Mouse (Mus musculus): ENCODE data around the gene Slc10a7.

DNA sequence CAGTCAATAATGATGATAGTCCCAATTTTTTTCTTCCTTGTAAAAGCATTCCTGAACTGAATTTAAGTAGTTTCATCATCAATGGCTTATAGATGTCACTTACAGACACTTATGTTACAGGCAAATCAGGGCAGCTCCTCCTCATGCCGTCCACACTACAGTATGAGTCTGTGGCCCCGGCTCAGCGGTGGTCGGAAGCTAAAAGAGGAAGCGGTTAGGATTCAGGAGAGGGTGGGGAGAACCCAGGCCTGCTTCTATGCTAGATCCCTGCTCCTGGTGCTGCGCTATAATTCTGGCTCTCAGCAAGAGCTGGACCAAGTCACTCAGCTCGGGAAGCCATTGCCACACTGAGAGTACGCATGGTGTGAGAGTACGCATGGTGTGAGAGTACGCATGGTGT is 201.8 kb downstream of the Slc10a7 start:
- TF ChIP-seq CTCF (IDR thresholded peaks at IDR 0.05; ENCODE audit: control insufficient read depth, insufficient read depth, low read length): no peak
- TF ChIP-seq POLR2A (IDR thresholded peaks at IDR 0.05; ENCODE audit: borderline replicate concordance, control insufficient read depth, low read depth, low read length): no peak
